In genomic region chr4:141540844-141541243, GRCm38 (mm10) we compare ENCODE assay signal across 22 mouse cellular contexts. TPM values are rescaled to one million over a fixed set of nuclear protein-coding genes. Genes with fewer than 3 reads are reported as not detected.
DNase-seq lines count a peak whose midpoint lies in the region; ATAC-seq and TF ChIP-seq lines count a peak whose summit lies in the region.
"Had no signal": no experiment of that assay in that cellular context is flagged by ENCODE, and none has a peak within 500 bp of the region (broad histone marks: within the 10 kb centered on the region; RNA-seq: fewer than 3 reads in every experiment).

No protein-coding gene starts in this region.

- H3K36me3 ChIP-seq in forebrain, embryonic 13.5 days (ENCODE audit: poor library complexity, severe bottlenecking) = no peaks in the 10 kb centered on the region
- H3K36me3 ChIP-seq in forebrain, embryonic 10.5 days (replicated peaks) = no peaks in the 10 kb centered on the region
- no peaks in the 10 kb centered on the region for H3K36me3 ChIP-seq in lung, postnatal 0 days (ENCODE audit: insufficient read depth, low read length)
- no peaks in the 10 kb centered on the region for H3K36me3 ChIP-seq in midbrain, embryonic 13.5 days
- no peaks in the 10 kb centered on the region for H3K36me3 ChIP-seq in embryonic facial prominence, embryonic 10.5 days (replicated peaks)
- H3K36me3 ChIP-seq: embryonic facial prominence, embryonic 13.5 days; heart, embryonic 12.5 days; kidney, embryonic 15.5 days; midbrain, embryonic 12.5 days had no signal

- no peak overlapping the region for H3K4me2 ChIP-seq in forebrain, embryonic 13.5 days
- H3K4me2 ChIP-seq in lung, postnatal 0 days (replicated peaks; ENCODE audit: low read depth, low read length) = no peak overlapping the region
- no peak overlapping the region for H3K4me2 ChIP-seq in midbrain, embryonic 13.5 days (replicated peaks)
- H3K4me2 ChIP-seq: embryonic facial prominence, embryonic 13.5 days; heart, embryonic 12.5 days; kidney, embryonic 15.5 days; midbrain, embryonic 12.5 days had no signal

- no peak for TF ChIP-seq EP300 in lung, postnatal 0 days (IDR thresholded peaks at IDR 0.05)

- no peak overlapping the region for H3K4me3 ChIP-seq in forebrain, embryonic 13.5 days
- H3K4me3 ChIP-seq in forebrain, embryonic 10.5 days = no peak overlapping the region
- H3K4me3 ChIP-seq in lung, postnatal 0 days (ENCODE audit: low read depth, low read length) = no peak overlapping the region
- H3K4me3 ChIP-seq in bone marrow macrophage, adult 2 months (ENCODE audit: insufficient read depth, low read length) = peak overlapping the region; percentile 28
- no peak overlapping the region for H3K4me3 ChIP-seq in midbrain, embryonic 13.5 days (replicated peaks)
- H3K4me3 ChIP-seq in embryonic facial prominence, embryonic 10.5 days = no peak overlapping the region
- H3K4me3 ChIP-seq: embryonic facial prominence, embryonic 13.5 days; erythroblast, embryonic 14.5 days; heart, embryonic 12.5 days; kidney, embryonic 15.5 days; midbrain, embryonic 12.5 days had no signal

- no peaks in the 10 kb centered on the region for H3K27me3 ChIP-seq in forebrain, embryonic 13.5 days
- no peaks in the 10 kb centered on the region for H3K27me3 ChIP-seq in forebrain, embryonic 10.5 days (ENCODE audit: poor library complexity, severe bottlenecking)
- no peaks in the 10 kb centered on the region for H3K27me3 ChIP-seq in lung, postnatal 0 days (replicated peaks; ENCODE audit: insufficient read depth, low read length)
- no peaks in the 10 kb centered on the region for H3K27me3 ChIP-seq in midbrain, embryonic 13.5 days
- H3K27me3 ChIP-seq in embryonic facial prominence, embryonic 10.5 days (replicated peaks; ENCODE audit: low read depth, poor library complexity, severe bottlenecking) = no peaks in the 10 kb centered on the region
- H3K27me3 ChIP-seq: embryonic facial prominence, embryonic 13.5 days; heart, embryonic 12.5 days; kidney, embryonic 15.5 days; midbrain, embryonic 12.5 days had no signal

- H3K9ac ChIP-seq in forebrain, embryonic 13.5 days = no peak overlapping the region
- no peak overlapping the region for H3K9ac ChIP-seq in lung, postnatal 0 days (replicated peaks; ENCODE audit: low read depth)
- H3K9ac ChIP-seq in midbrain, embryonic 13.5 days (replicated peaks) = no peak overlapping the region
- H3K9ac ChIP-seq: embryonic facial prominence, embryonic 13.5 days; heart, embryonic 12.5 days; kidney, embryonic 15.5 days; midbrain, embryonic 12.5 days had no signal

- TF ChIP-seq POLR2A in bone marrow macrophage, adult 2 months (IDR thresholded peaks at IDR 0.05; ENCODE audit: borderline replicate concordance, low read depth, low read length) = no peak

- 0 out of 2 replicates have a peak overlapping the region, but pooled peaks have one; percentile 59 for H3K27ac ChIP-seq in forebrain, embryonic 13.5 days
- no peak overlapping the region for H3K27ac ChIP-seq in forebrain, embryonic 10.5 days
- H3K27ac ChIP-seq in lung, postnatal 0 days (ENCODE audit: low read length) = peak overlapping the region; percentile 51; the same call in 1 of the 2 replicates
- peak overlapping the region; percentile 85 for H3K27ac ChIP-seq in bone marrow macrophage, adult 2 months (ENCODE audit: insufficient read depth, low read depth, low read length)
- H3K27ac ChIP-seq in midbrain, embryonic 13.5 days = no peak overlapping the region
- H3K27ac ChIP-seq in embryonic facial prominence, embryonic 10.5 days (replicated peaks) = no peak overlapping the region
- H3K27ac ChIP-seq: embryonic facial prominence, embryonic 13.5 days; kidney, embryonic 15.5 days had no signal

- WGBS in forebrain, embryonic 13.5 days = 75% methylated on average over 3 of the region's 3 CpGs
- 79% methylated on average over 3 of the region's 3 CpGs for WGBS in forebrain, embryonic 10.5 days
- WGBS in lung, postnatal 0 days = 46% methylated on average over 3 of the region's 3 CpGs
- 85% methylated on average over 3 of the region's 3 CpGs for WGBS in midbrain, embryonic 13.5 days
- WGBS in embryonic facial prominence, embryonic 10.5 days = 77% methylated on average over 3 of the region's 3 CpGs

- no peak for DNase-seq in forebrain, embryonic 10.5 days (ENCODE audit: extremely low spot score, low spot score)
- DNase-seq in lung, postnatal 0 days (ENCODE audit: low spot score) = peak; percentile 85
- no peak for DNase-seq in lung, postnatal 25 days (ENCODE audit: low spot score)
- no peak for DNase-seq in embryonic facial prominence, embryonic 10.5 days (ENCODE audit: low spot score)
- DNase-seq: cerebellum, adult 18-20 months; cerebellum, postnatal 25 days; gastrocnemius, postnatal 14 days; heart, adult 11 months; heart, postnatal 14 days; kidney, postnatal 4 days; liver; lung, postnatal 10 days; thymus, adult 2 months had no signal

- no peak for ATAC-seq in forebrain, embryonic 13.5 days
- ATAC-seq in lung, postnatal 0 days = no peak
- no peak for ATAC-seq in midbrain, embryonic 13.5 days
- ATAC-seq: intestine, postnatal 0 days had no signal

- peaks cover 46% of the 10 kb centered on the region for H3K4me1 ChIP-seq in forebrain, embryonic 13.5 days
- peaks cover 61% of the 10 kb centered on the region for H3K4me1 ChIP-seq in forebrain, embryonic 10.5 days
- no peaks in the 10 kb centered on the region for H3K4me1 ChIP-seq in lung, postnatal 0 days (ENCODE audit: insufficient read depth, low read depth, low read length)
- peaks cover 17% of the 10 kb centered on the region for H3K4me1 ChIP-seq in bone marrow macrophage, adult 2 months (ENCODE audit: control insufficient read depth, insufficient read depth, low read length)
- peaks cover 39% of the 10 kb centered on the region for H3K4me1 ChIP-seq in midbrain, embryonic 13.5 days (replicated peaks)
- H3K4me1 ChIP-seq in embryonic facial prominence, embryonic 10.5 days = peaks cover 32% of the 10 kb centered on the region

- no peak for TF ChIP-seq CTCF in lung, postnatal 0 days (IDR thresholded peaks at IDR 0.05)
- TF ChIP-seq CTCF in bone marrow macrophage, adult 2 months (IDR thresholded peaks at IDR 0.05; ENCODE audit: low read depth, low read length) = no peak

- H3K9me3 ChIP-seq in forebrain, embryonic 13.5 days (replicated peaks) = no peaks in the 10 kb centered on the region
- no peaks in the 10 kb centered on the region for H3K9me3 ChIP-seq in forebrain, embryonic 10.5 days
- no peaks in the 10 kb centered on the region for H3K9me3 ChIP-seq in lung, postnatal 0 days (ENCODE audit: low read length)
- H3K9me3 ChIP-seq in midbrain, embryonic 13.5 days = no peaks in the 10 kb centered on the region
- no peaks in the 10 kb centered on the region for H3K9me3 ChIP-seq in embryonic facial prominence, embryonic 10.5 days
- H3K9me3 ChIP-seq: embryonic facial prominence, embryonic 13.5 days; heart, embryonic 12.5 days; kidney, embryonic 15.5 days; midbrain, embryonic 12.5 days had no signal

RNA-seq across cellular contexts. Expression of gene Spen, which starts 2.4 kb away (rescaled TPM):
- polyA plus RNA-seq in forebrain, embryonic 13.5 days (2015; fragmentation: Nextera tagmentation; extraction: Ambion mirVana) = 16.7 and 17.1 TPM in 2 replicates
- polyA plus RNA-seq in forebrain, embryonic 10.5 days (2016; fragmentation: Nextera tagmentation; extraction: Ambion mirVana) = 10.7 and 12.0 TPM in 2 replicates
- polyA plus RNA-seq in lung, postnatal 0 days (2015; fragmentation: Nextera tagmentation; extraction: Ambion mirVana) = 5.7 and 8.8 TPM in 2 replicates
- polyA plus RNA-seq in bone marrow macrophage, adult 2 months (2012; ENCODE audit: insufficient read depth, insufficient read length, missing spikeins) = 23.6 and 29.2 TPM in 2 replicates
- polyA plus RNA-seq in midbrain, embryonic 13.5 days (2015; fragmentation: Nextera tagmentation; extraction: Ambion mirVana) = 18.3 and 20.5 TPM in 2 replicates
- 9.6 and 12.1 TPM in 2 replicates for polyA plus RNA-seq in embryonic facial prominence, embryonic 10.5 days (2016; fragmentation: Nextera tagmentation; extraction: Ambion mirVana)

Comparison
In these comparisons a context has a peak if more than half of its experiments do, and no peak if none do; other contexts are left out.
1. H3K27ac ChIP-seq: peak in forebrain, embryonic 13.5 days (single experiment), lung, postnatal 0 days (single experiment) and bone marrow macrophage, adult 2 months (single experiment); none in forebrain, embryonic 10.5 days (single experiment), midbrain, embryonic 13.5 days (single experiment) and embryonic facial prominence, embryonic 10.5 days (single experiment).